Mouse (Mus musculus) spleen, postnatal 4 days (tissue): ENCODE results near the gene Rassf10.
"Not testable (repeated sequence)": the region's sequence is repeated elsewhere in the genome, so short reads cannot be mapped to it uniquely, and the experiment has no call there.

ENCODE experiments used
- DNase-seq, 2 experiments: peaks; one replicate each; pipeline ENCODE4 v3.0.0; 2022; ENCODE audit warnings: low spot score in 2 of 2

The Rassf10 gene

GRCm38 (mm10) chr7:112953777-112954291, at the start of gene Rassf10:
Rassf10 (plus strand) TSS chr7:112953962.
- DNase-seq: peak in 1 of 2 experiments; percentile 16

DNA sequence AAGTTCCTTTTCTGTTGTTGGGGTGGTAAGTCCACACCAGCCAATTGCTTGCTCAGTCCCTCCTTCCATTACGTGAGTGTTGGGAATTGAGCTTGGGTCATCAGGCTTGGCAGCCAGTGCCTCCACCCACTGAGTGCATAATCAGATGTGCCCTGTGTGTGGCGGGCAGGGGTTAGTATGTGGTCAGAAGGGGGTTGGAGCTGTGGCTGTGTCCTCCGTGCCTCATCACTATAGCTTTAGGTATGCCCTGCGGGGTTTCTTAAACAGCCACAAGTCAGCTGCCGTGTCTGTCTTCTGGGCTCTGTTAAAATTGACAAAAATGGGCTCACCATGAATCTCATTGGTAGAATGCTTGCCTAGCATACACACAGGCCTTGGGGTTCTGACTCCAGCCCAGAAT, 46.9 kb upstream of the Rassf10 start:
- DNase-seq: no peak

DNA sequence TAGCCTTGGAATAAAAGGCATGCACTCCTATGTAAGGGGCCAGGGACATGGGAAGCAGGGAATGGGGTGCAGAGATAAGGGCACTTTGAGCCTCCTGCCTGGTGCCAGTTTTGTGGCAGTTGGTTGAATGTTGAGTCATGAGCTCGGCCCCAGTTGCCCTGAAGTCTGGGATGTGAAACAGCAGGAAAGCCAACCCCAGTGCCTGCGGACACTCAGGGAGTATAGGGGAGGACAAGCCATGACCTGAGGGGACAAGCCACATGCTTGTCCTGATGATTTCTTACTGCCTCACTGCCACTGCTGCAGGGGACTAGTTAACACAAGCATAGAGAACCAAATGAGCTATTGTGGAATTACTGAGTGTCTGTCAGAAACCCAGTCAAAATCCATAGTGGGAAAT, 46.3 kb upstream of the Rassf10 start:
- no peak for DNase-seq

- DNase-seq: no peak
Observed at GRCm38 (mm10) chr7:112909164-112909563, 44.6 kb upstream of the Rassf10 start.

DNA sequence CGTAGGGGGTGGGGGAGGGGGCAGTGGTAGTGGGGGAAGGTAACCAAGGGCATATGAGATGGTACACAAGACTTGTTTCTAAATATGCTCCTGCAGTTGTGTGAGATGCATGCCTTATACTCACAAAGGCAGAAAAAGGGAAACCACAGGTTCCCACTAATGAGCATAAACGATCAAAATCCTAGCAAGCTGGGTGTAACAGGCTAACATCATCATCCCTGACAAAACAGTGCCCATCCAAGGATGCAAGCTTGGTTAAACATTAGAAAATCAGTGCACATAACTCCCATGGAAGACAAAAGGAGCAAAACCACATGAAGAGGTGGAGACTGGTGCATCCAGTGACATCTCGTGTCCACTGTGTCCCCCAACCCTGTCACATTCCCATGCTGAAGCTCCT, 40.8 kb upstream of the Rassf10 start:
- no peak for DNase-seq

GRCm38 (mm10) chr7:112915571-112915970, 38.2 kb upstream of the Rassf10 start:
- no peak for DNase-seq

GRCm38 (mm10) chr7:112917613-112918278, 36.0 kb upstream of the Rassf10 start:
- DNase-seq: no peak

GRCm38 (mm10) chr7:112918279-112918991, 35.3 kb upstream of the Rassf10 start:
- DNase-seq: no peak

DNA sequence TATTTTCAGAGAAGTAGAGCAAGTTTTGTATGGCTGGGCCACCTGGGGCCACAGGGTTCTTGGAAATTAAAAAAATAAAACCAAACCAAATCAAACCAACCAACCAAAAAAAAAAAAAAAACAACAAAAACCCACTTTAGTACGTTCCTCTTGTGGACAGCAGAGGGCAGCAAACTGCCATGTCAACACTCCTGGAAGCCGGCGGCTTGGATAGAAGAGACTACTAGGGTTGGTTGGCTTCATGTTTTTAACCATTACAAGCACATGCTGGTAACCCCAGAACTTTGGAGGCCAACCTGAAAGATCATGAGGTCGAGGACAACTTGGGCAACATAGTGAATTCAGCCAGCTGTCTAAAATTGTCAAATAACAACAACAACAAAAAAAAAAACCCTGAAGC, 33.9 kb upstream of the Rassf10 start:
- DNase-seq: no peak

DNA sequence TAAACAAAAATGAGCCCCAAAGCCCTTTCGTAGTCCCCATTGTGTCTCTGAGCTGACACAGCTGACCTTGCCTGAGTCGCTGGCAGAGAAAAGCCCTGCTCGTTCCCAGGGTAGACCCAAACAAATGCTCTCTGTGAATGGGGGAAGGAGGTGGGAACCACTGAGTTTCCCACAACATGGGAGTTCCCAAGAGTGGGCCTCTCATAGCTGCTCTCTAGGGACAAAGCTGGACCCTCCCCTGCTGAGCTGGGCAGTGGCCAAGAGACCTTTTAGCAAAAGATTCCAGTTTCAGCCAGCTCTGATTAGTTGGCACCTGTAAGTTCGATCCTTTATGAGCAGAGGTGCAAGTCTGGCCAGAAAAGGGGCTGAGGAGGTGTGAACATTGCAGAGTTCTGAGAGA, 31.0 kb upstream of the Rassf10 start:
- DNase-seq: no peak

DNA sequence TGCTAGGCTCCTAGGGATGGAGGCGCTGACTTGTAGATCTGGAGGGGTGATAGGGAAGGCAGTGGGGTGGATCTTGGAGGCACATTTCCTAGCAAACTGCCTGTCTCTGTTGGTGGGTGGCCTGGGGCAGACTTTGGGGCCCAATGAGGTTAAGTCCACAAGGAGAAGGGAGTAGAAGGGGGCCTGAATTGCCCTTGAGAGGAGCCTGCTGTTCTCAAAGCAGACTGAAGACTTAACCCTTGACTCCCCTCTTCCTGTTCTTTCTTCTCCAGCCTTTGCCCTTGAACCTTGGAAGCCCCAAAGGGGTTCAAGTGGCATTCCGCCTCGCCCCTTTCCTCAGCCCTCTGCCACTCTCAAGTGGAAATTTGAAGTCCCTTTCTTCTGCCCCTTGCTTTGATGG, 30.1 kb upstream of the Rassf10 start:
- DNase-seq: no peak

DNA sequence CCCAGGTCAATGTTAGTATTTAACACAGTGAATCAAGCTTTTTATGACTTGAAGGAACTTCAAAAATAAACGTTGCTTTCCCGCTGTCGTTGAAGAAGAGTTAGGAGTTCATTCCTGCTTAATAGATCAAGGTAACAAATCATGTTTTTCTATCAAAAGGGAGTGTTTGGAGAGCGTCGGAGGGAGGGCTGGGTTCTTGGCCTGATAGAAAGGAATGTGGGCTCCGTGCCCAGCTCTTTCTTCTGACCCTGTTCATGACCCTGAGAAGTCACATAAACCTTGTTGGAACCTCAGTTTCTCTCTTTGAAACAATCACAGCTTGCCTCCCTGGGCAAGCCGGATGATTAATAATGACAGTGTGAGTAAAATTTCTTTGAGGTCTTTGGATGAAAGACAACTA, 23.1 kb upstream of the Rassf10 start:
- no peak for DNase-seq

- not testable (repeated sequence) for DNase-seq
Observed at GRCm38 (mm10) chr7:112935876-112936275, 17.9 kb upstream of the Rassf10 start.

GRCm38 (mm10) chr7:112937089-112937488, 16.7 kb upstream of the Rassf10 start:
- DNase-seq: no peak

DNA sequence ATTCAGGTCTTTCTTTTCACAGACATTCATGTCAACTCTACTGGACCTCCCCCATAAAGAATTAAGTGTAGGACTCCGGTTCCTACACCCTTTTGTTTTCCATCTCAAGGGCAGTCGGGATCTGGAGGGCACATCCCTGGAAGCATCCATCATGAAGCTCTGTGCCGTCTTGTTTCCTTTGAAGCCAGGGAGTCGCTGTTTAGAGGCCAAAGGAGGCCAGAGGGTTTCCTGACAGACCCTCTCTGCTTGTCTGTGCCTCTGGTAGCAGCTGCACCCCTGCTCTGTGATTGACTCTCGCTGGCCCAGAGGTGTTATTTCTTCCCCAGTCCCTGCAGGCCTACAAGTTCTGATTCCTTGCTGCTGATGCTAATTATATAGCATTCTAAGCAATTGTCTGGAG, 14.8 kb upstream of the Rassf10 start:
- no peak for DNase-seq

DNA sequence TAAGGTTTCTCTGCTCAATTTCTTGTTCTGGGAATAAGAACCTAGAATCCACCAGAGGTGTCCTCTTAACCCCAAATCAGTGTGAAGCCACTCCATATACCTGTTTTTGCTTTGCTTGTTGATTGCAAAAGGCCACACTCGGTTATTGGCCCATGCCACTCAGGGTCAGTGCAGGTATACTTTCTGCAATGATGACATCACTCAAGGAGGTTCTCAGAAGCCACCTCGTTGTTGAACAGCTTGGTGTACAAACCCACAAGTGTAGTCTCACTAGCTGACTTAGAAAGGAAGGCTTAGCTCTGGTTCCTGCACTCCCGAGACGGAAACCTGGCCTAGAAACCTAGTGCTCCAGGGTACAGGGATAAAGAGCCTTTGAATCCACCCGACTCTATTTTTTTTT, 11.2 kb upstream of the Rassf10 start:
- no peak for DNase-seq

- DNase-seq: no peak
Observed at GRCm38 (mm10) chr7:112943056-112943455, 10.7 kb upstream of the Rassf10 start.

GRCm38 (mm10) chr7:112946706-112947105, 7.1 kb upstream of the Rassf10 start:
- DNase-seq: no peak

GRCm38 (mm10) chr7:112954351-112955102, 765 bp downstream of the Rassf10 start:
- DNase-seq: no peak

DNA sequence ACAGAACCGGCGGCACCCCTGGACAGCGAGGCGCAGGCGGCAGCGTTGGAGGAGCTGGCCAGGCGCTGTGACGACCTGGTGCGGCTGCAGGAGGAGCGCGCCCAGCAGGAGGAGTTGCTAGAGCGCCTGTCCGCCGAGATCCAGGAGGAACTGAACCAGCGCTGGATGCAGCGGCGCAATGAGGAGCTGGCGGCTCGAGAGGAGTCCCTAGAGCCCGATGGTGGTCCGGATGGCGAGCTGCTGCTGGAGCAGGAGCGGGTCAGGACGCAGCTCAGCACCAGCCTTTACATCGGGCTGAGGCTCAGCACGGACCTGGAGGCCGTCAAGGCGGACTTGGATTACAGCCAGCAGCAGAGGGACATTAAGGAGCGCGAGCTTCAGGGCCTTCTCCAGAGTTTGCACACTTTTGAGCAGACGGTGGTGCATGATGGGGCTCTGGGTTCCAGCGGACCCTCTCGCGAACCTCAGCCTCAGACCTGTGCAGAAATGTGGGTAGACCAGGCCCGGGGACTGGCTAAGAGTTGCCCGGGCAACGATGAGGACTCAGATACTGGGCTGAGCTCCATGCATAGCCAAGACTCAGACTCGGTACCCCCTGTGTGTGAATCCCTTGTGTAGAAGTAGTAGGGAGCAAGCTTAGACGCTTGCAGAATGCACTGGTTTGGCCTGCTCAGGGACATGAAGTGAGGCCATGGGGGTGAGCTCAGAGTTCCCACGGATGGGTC, 1.5 kb downstream of the Rassf10 start:
- no peak for DNase-seq

DNA sequence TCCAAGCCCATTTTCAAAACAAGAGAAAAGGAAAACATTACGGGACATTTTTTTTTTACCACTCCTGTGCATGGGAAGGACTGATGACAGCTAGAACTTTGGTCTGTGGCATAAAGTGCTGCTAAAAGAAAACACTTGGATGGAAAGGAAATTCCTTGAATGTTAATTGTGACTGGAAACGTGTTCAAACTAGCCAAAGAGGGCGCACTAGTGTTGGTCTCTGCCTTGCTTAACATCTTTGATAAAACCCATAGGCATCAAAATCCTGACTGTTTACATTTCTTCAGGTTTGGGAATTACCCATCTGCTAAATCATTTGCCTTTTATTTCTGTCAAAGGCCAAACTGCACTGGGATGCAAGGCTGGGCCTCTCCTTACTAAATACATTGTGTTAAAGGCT, 2.2 kb downstream of the Rassf10 start:
- DNase-seq: no peak

DNA sequence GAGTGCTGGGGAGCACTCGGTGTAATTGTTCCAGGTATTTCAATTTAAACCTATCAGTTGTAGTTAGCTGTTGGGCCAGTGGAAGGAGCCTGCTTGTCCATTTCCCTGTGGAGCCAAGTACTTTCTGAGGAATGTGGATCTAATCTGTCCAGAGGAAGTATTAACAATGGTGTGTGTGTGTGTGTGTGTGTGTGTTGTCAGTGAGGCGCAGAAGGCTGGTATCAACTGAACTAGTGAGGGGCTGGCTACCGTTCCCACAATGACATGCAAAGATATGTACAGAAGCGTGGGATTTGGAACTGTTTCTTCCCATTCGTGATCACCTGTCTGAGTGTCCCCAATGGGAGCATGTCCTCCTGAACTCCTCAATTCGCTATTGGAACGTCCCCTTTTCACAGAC, 3.2 kb downstream of the Rassf10 start:
- no peak for DNase-seq
